In genomic region chr11:70384136-70384535, GRCm38 (mm10) we compare ENCODE assay signal across 18 mouse cellular contexts. TPM values are rescaled to one million over a fixed set of nuclear protein-coding genes. Genes with fewer than 3 reads are reported as not detected.
"Had no signal": no experiment of that assay in that cellular context is flagged by ENCODE, and none has a peak within 500 bp of the region (broad histone marks: within the 10 kb centered on the region; RNA-seq: fewer than 3 reads in every experiment).

No protein-coding gene starts in this region.

- H3K9ac ChIP-seq: kidney, embryonic 15.5 days; limb, embryonic 13.5 days; liver, embryonic 14.5 days; midbrain, embryonic 13.5 days; neural tube, embryonic 15.5 days had no signal

- DNase-seq: kidney, postnatal 4 days; left cerebral cortex, postnatal 4 days; lung, adult 18-20 months; thymus, postnatal 36 days had no signal

- H3K27ac ChIP-seq: kidney, embryonic 15.5 days; limb, embryonic 13.5 days; liver, embryonic 14.5 days; midbrain, embryonic 13.5 days; neural tube, embryonic 15.5 days; stomach, postnatal 0 days had no signal

- H3K4me1 ChIP-seq: limb, embryonic 13.5 days; midbrain, embryonic 13.5 days; neural tube, embryonic 15.5 days had no signal

- H3K27me3 ChIP-seq: kidney, embryonic 15.5 days; limb, embryonic 13.5 days; midbrain, embryonic 13.5 days; neural tube, embryonic 15.5 days had no signal

- ATAC-seq: intestine, postnatal 0 days; midbrain, embryonic 13.5 days had no signal

- H3K4me3 ChIP-seq: kidney, embryonic 15.5 days; limb, embryonic 13.5 days; midbrain, embryonic 13.5 days; neural tube, embryonic 15.5 days had no signal

- H3K4me2 ChIP-seq: kidney, embryonic 15.5 days; limb, embryonic 13.5 days; midbrain, embryonic 13.5 days; neural tube, embryonic 15.5 days had no signal

- H3K9me3 ChIP-seq: kidney, embryonic 15.5 days; limb, embryonic 13.5 days; midbrain, embryonic 13.5 days; neural tube, embryonic 15.5 days had no signal

RNA-seq across cellular contexts. Expression of gene Alox15, which starts 32.3 kb away (rescaled TPM):
- total RNA-seq: layer of hippocampus, postnatal 14 days; left cerebral cortex, adult 18-20 months; left cerebral cortex, postnatal 10 days; left cerebral cortex, postnatal 4 days; megakaryocyte-erythroid progenitor cell, adult 5-6 weeks; midbrain, postnatal 0 days had no signal
- polyA plus RNA-seq: liver, adult 2 months; midbrain, embryonic 13.5 days; neural tube, embryonic 11.5 days; neural tube, embryonic 15.5 days had no signal
